Mouse (Mus musculus) embryo, embryonic 11 days (tissue): ENCODE data around the gene Cep72.
"Not testable (repeated sequence)": the region's sequence is repeated elsewhere in the genome, so short reads cannot be mapped to it uniquely, and the experiment has no call there.

Experiments used
- DNase-seq: peaks from one replicate; pipeline ENCODE4 v3.0.0-alpha.2; 2015

Cep72 gene

DNA sequence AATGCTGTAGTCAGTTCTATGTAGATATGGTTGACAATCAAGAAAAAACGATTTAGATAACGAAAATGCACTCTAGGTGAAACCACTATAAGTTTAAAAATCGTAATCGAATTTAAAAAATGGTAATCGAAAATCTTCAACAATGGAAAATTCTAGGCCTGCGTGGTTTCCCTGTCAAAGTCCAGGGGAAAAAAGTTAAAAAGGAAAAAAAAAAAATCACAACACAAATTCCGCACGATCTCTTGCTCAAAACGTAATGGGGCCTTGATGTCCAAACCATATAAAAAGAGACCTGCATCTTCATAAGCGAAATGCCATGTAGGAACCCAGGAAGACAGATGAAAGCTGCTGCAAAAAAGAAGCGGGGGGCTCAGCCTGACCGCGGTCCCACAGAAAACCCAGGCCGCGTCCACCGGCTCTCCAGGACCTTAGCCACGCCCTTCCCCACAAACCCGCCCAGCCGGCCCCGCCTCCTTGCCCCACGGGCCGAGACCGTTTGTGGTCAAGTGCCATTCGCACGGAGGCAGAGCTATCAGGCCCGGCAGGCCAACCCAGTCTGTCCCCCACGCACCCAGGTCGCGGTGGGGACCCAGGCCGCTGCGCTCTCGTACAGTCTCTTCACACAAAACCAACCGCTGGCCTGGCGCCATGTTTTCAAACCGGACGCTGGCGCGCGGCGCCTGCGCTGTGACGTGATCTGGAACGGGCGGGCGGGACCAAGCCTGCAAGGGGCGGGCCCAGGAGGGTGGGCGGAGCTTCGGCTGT is at the start of gene Cep72:
Cep72 (minus strand) TSS at position 687 of the 765 bp plus-strand sequence.
- DNase-seq: peak; percentile 95

DNA sequence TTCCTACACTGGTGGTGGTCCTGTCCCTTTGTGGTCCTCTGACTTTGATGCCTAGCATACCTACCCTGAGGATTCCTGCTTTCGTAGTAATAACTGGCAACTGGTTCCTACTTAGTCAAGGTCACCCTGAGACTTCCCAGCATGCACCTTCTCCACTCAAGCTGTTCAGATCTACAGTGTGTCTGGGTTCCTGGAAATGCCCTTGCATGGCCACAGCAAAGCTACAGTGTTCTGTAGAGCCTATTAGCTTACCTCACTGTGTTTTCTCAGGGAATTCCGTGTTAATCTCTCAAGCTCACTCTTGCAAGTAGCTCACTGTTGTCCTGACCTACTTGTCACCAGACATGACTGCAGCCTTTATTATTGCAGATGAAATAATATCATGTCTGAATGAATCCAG is 45.3 kb upstream of the Cep72 start:
- DNase-seq: no peak

DNA sequence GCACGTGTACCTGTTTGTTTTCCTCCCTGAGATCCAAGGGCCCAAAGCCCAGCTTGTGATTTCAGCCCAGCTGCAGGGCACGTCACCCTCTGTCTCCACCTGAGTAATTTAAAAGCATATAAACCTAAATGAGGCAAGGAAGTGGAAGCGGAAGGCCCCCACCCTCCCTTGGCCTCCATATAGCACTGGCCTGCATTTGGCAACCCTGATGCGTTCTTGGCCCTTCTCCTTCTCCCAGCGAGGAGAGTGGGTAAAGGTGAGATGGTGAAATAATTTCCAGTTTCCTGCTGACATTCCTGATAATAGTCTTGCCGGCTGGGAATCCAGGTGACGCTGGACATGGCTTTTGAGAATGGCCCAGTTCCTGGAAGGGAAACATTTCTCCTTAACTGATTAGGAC is 42.3 kb upstream of the Cep72 start:
- no peak for DNase-seq

DNA sequence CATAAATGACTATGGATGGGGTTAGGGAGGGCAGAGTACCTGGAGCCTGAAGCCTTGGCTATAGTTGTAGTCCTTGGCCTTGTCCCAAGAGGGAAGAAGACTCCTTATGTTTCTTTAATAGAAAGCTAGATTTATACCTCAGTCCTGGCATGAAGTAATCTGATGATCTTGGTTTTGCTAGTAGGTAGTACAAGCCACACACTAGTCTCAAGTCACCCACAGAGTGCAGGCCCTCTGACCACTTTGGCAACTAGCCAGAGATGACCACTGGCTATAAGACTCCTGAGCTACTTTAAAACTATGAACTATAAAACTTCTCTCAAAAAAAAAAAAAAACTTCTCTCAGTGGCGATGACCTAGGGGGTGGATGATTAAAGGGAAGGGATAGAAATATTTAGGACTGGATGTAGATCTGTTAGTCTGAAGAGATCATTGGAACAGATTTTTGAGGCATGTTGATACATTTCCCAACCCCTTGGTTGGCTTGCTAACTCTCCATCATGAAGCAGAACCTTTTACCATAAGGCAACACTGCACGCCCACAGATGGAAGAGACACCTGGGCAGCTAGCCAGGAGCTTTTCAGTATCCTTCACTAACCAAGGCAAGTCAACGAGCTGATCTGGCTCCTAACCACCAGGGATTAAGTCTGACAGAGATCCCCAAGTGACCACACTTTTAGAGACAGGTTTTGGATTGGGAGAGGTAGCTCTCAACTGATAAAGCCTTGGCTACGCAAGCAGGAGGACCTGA is 40.9 kb upstream of the Cep72 start:
- DNase-seq: no peak

- DNase-seq: no peak
These were observed 40.2 kb upstream of the Cep72 start for GRCm38 (mm10) chr13:74102108-74102830.

DNA sequence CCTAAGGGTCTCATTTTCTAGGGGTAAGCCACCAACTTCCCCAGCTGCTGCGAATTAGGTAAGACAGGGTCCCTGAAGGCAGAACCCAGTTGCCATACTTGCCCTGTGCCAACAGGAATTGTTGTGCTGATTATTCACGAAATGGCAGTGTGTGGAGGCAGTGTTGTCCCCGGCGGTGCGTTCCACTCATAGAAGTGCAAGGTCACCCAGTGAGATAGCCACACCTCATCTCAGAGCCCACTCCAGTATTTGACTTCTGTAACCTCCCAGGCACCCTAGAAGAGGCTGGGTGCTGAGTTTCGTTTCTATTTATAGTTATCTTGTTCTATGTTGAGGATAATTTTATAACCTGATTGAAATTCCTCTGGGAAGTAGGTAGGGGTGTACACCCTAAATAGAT is 36.8 kb upstream of the Cep72 start:
- DNase-seq: no peak

DNA sequence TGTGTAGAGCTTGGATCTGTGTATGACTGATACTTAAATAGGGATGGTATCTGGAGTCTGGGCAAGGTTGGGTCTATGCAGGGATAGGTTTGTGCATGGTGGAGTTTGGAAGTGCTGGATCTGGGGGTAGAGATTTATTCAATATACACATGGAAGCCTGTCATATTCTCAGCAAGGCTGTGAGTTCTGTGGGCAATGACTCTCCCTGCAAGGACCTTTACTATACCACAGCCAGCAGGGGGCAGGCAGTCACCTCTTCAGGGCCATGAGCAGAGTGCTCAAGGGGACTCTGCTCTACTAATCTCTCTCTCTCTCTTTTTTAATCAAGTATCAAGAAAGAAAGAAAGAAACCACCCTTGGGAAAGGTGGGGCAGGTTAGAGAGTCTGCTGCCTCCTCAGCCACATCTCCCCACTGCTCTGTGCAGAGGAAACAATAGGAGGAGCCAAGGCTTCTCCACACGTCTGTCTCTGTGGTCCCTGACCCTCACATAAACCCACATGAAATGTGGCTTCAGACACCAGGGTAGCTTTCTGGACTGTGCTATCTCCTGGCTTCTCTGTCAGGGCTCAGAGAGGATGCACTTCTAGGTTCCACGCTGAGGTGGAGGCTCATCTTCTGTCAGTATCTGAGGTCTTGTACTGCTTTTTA is 34.7 kb upstream of the Cep72 start:
- peak; percentile 78 for DNase-seq

GRCm38 (mm10) chr13:74095936-74096335 is 33.8 kb upstream of the Cep72 start:
- no peak for DNase-seq

- DNase-seq: no peak
These were observed 28.2 kb upstream of the Cep72 start for GRCm38 (mm10) chr13:74090265-74090664.

- no peak for DNase-seq
These were observed 11.3 kb upstream of the Cep72 start for GRCm38 (mm10) chr13:74073369-74073768.

- DNase-seq: no peak
These were observed 9.6 kb upstream of the Cep72 start for GRCm38 (mm10) chr13:74071714-74072113.

GRCm38 (mm10) chr13:74071244-74071643 is 9.1 kb upstream of the Cep72 start:
- not testable (repeated sequence) for DNase-seq

GRCm38 (mm10) chr13:74066576-74066975 is 4.5 kb upstream of the Cep72 start:
- no peak for DNase-seq

DNA sequence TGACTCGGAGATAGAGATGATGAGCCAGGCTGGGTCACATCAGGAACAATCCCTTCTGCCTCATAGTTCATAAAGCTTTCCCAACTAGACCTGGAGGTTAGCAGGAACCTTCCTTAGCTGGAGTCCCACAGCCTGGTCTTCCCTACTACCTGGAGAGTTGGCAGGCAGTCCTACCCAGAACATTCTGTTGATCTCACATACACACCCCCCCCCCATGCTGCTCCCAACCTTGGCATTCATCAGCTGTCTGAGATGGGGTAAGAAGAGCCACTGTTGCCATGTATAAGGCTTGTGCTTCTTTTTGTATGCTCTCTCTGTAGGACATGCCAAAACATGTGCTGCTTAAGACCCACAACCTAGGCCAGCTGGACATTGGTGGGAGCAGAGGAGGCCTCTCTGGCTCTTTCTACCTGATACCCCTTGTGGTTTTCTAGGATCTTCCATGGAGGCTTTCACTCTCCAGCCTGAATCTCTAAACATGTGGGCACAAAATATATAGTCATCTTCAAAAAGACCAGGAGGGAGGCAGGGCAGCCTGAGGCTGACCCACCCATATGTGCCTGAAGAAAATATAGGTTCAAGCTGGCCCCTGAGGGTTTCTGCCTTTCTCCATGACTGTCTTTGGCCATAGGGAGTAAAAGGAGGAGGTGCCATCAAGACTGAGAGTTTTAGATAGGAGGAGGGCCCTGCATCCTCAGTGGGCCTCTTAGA is 1.4 kb upstream of the Cep72 start:
- no peak for DNase-seq

DNA sequence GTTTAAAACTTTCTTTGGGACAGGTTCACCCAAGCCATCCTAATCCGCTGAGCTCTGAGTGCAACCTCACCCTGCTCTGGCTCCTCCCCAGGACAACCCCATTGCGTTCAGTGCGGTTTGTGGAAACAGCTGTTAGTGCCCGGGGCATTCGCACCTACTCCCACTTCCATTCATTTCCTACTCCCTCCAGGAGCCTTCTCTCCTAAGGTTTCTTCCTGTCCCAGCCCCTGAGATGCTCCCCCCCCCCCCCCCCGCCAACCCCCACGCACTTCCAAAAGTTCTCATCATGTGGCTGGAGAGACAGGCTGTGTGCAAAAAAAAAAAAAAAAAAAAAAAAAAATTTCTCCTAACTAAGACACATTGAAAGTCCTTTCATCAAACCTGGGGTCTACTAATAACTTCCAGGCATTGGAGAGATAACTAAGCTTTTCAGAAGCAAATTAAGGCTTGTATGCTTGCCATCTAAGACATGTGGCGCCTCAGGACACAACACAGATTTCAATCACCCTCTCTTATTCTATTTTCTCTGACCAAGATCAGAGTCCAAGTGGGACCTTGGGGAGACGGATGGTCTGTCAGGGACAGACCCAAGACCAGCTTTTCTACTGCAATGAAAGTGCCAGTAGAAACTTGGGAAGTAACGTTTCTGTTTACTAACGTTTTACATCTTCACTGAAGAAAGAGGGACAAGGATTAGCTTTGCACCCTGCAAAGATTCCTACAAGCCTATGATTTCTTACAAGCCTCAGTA is 454 bp upstream of the Cep72 start:
- DNase-seq: no peak

DNA sequence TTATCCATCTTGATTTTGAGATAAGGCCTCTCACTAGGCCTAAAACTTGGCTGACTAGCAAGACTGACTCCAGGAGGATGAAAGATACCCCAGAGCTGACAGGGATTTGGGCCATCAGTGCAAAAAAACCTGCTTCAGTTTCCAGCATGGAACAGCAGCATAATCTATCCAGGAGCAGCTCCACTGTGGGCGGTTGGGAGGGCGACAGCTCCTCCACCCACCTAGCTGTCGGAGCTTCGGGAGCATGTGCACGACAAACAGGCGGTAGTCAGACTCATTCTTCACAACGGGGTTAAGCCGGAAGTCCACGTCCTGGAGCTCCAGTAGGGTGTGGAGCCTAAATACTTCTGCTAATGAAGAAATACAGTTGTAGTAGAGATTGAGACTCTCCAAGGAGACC is 4.0 kb downstream of the Cep72 start:
- DNase-seq: no peak

- no peak for DNase-seq
These were observed 5.9 kb downstream of the Cep72 start for GRCm38 (mm10) chr13:74056194-74056593.

DNA sequence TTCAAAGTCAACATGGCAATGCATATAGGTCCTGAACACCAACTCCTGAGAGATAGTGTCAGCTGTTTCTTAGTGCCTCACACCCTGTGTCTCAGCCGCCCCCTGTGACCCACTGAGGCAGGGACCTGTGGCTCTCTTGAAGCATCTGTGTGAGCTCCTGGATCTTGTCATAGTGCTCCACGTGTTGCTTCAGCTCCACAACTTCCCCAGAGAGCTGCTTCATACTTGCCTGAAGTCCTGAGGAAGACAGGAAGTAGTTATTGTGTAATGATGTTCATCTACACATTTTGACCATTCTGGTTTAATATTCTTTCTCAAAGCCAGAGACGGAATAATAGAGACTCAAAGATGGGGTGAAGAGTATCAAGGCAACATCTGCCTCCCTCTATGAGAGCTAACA is 22.2 kb downstream of the Cep72 start:
- DNase-seq: no peak

DNA sequence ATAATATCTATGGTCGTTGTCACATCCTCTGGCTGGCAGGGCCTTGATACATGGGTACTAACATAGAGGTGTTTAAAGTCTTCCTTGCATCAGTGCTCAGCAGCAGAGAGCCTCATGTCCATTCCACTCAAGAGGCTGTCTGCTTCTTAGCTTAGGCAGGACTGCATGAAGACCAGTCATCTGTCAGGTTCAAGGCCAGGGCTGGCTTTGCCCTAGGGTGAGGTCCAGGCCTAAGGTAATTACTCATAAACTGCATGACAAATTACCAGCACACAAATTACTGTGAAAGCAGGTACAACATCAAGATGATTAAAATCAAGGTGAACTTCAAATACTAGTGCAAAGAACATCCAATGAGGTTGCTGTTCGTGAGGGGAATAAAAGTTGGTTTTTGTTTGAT is 26.3 kb downstream of the Cep72 start:
- DNase-seq: no peak

DNA sequence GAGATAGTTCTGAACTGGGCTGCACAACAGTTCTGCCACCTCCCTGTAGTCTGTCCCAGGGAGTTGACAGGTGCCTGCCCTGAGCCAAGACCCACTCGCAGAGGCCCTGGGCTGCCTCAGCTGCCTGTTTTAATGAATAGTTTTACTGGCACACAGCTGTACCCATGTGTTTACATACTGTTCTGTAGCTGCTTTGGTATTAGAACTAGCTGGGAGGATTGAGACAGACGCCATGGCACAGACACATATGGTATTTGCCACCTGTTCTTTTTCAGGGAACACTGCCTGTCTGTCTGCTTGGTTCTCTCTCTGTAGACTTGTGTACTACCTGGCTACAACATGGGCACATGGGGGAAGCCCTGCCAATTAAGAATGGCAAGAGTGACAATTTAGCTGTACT is 27.3 kb downstream of the Cep72 start:
- no peak for DNase-seq

GRCm38 (mm10) chr13:74031133-74031532 is 31.0 kb downstream of the Cep72 start:
- DNase-seq: no peak

GRCm38 (mm10) chr13:74030691-74031090 is 31.4 kb downstream of the Cep72 start:
- no peak for DNase-seq
